Comparison of ENCODE assay signal across 15 mouse cellular contexts in the genomic region with DNA sequence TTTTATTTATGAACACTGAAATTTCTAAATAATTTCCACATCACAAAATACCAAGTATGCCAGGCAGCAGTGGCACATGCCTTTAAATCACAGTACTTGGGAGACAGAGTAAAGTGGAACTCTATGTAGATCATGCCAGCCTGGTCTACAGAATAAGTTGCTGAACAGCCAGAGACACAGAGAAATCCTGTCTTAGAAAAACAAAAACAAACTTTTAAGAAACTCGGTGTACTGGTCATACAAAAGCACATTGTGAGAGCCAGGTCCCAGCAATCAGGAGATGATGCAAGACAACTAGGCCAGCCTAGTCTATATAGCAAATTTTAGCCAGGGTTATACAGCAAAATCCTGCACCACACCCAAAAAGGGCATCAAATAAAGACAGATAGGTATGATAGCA.
"Had no signal": no experiment of that assay in that cellular context is flagged by ENCODE, and none has a peak within 500 bp of the region (broad histone marks: within the 10 kb centered on the region; RNA-seq: fewer than 3 reads in every experiment).

No protein-coding gene starts in this region.

- H3K4me1 ChIP-seq: midbrain, embryonic 10.5 days; midbrain, embryonic 12.5 days; neural tube, embryonic 12.5 days; stomach, embryonic 15.5 days had no signal

- H3K27me3 ChIP-seq: midbrain, embryonic 12.5 days; neural tube, embryonic 12.5 days; stomach, embryonic 15.5 days had no signal

- DNase-seq: lung, adult 18-20 months; lung, embryonic 14.5 days; lung, postnatal 10 days; lung, postnatal 4 days; midbrain, embryonic 14.5 days; right cerebral cortex, postnatal 14 days; thymus, adult 2 months; thymus, postnatal 25 days; thymus, postnatal 4 days had no signal

- H3K4me3 ChIP-seq: midbrain, embryonic 10.5 days; midbrain, embryonic 12.5 days; myocyte; neural tube, embryonic 12.5 days; stomach, embryonic 15.5 days had no signal

- H3K27ac ChIP-seq: midbrain, embryonic 10.5 days; midbrain, embryonic 12.5 days; neural tube, embryonic 12.5 days; stomach, embryonic 15.5 days; stomach, postnatal 0 days had no signal

- H3K36me3 ChIP-seq: midbrain, embryonic 10.5 days; midbrain, embryonic 12.5 days; neural tube, embryonic 12.5 days; stomach, embryonic 15.5 days had no signal

- H3K9ac ChIP-seq: lung, embryonic 14.5 days; midbrain, embryonic 12.5 days; neural tube, embryonic 12.5 days; stomach, embryonic 15.5 days had no signal
